Mouse (Mus musculus) hindbrain, postnatal 0 days (tissue): ENCODE data around the gene Galnt17. TPM values are rescaled to one million over a fixed set of nuclear protein-coding genes. Genes with fewer than 3 reads are reported as not detected.

ENCODE experiments used
- ATAC-seq: fragments of 200-750 bp; cut with Nextera tagmentation; 2 replicates; pipeline ENCODE4 v1.8.0; 2017; ENCODE audit warnings: mild to moderate bottlenecking, moderate TSS enrichment, moderate library complexity
- DNase-seq: peaks from one replicate; pipeline ENCODE4 v3.0.0-alpha.2; 2015; ENCODE audit warnings: low spot score
- H3K27ac ChIP-seq: fragments of 300-500 bp; sonication (generic); 2 replicates; pipeline ENCODE4 v1.5.1; 2014; ENCODE audit warnings: mild to moderate bottlenecking
- H3K27me3 ChIP-seq: fragments of 300-500 bp; sonication (generic); 2 replicates; pipeline ENCODE4 v1.6.1; 2014; ENCODE audit warnings: low read length, mixed read lengths; ENCODE audit not compliant: insufficient read depth
- H3K36me3 ChIP-seq: fragments of 300-500 bp; sonication (generic); 2 replicates; pipeline ENCODE4 v1.6.1; 2014; ENCODE audit warnings: low read length, mixed read lengths; ENCODE audit not compliant: insufficient read depth
- H3K4me1 ChIP-seq: fragments of 300-500 bp; sonication (generic); 2 replicates; pipeline ENCODE4 v1.6.1; 2014; ENCODE audit warnings: antibody characterized with exemption, low read length, mixed read lengths; ENCODE audit not compliant: insufficient read depth
- H3K4me2 ChIP-seq: fragments of 300-500 bp; sonication (generic); 2 replicates; pipeline ENCODE4 v1.6.1; 2014; ENCODE audit warnings: low read depth, mild to moderate bottlenecking, low read length, moderate library complexity, mixed read lengths
- H3K4me3 ChIP-seq: fragments of 300-500 bp; sonication (generic); 2 replicates; pipeline ENCODE4 v1.5.1; 2014; ENCODE audit warnings: low read length
- H3K9ac ChIP-seq: fragments of 300-500 bp; sonication (generic); replicated peaks from 2 replicates; pipeline ENCODE4 v1.6.1; 2014; ENCODE audit warnings: mild to moderate bottlenecking, low read length, moderate library complexity, mixed read lengths
- H3K9me3 ChIP-seq: fragments of 300-500 bp; sonication (generic); 2 replicates; pipeline ENCODE4 v1.6.1; 2016; ENCODE audit warnings: low read length, mixed read lengths
- CTCF ChIP-seq: IDR thresholded peaks from 2 replicates; pipeline ENCODE4 v1.5.1; 2016; ENCODE audit warnings: antibody characterized with exemption, control low read depth, low read depth
- WGBS: fragments of 180-500 bp; shearing (Covaris S2); extraction: QIAGEN DNeasy Blood & Tissue Kit; methylation state at CpG from one replicate; pipeline ENCODE4 v1.1.7; 2014; 5-methylcytosine and 5-hydroxymethylcytosine counted together
- polyA plus RNA-seq: library from polyadenylated mRNA; unstranded; fragments of >200 nt; fragmentation: Nextera tagmentation; extraction: Ambion mirVana; gene quantifications from 2 replicates; pipeline ENCODE4 v1.2.1, GENCODE M21; 2015
- total RNA-seq: library from RNA; depleted of rRNA; stranded (reverse); fragments of >200 nt; gene quantifications from 2 replicates; pipeline ENCODE4 v1.2.3, GENCODE M21; 2014

Gene Galnt17
- total and polyA plus RNA-seq, 2 experiments from 2014 or later: 6.2 to 24.2 TPM

GRCm38 (mm10) chr5:131286680-131287079, 21.6 kb downstream of the Galnt17 start:
- H3K27ac ChIP-seq: no peak overlapping the region
- no peak for TF ChIP-seq CTCF
- ATAC-seq: no peak

GRCm38 (mm10) chr5:131280349-131280748, 27.9 kb downstream of the Galnt17 start:
- no peak for ATAC-seq
- Histone ChIP-seq H3K36me3 (no peaks in the 10 kb centered on the region), H3K9me3 (no peaks in the 10 kb centered on the region), H3K27ac (no peak overlapping the region), H3K9ac (no peak overlapping the region), H3K27me3 (no peaks in the 10 kb centered on the region), H3K4me3 (no peak overlapping the region), H3K4me2 (no peak overlapping the region), H3K4me1 (no peaks in the 10 kb centered on the region)
- 54% methylated on average over 2 of the region's 2 CpGs for WGBS
- TF ChIP-seq CTCF: peak; percentile 65
- DNase-seq: peak; percentile 44

More at GRCm38 (mm10) chr5:131286680-131287079, 21.6 kb downstream of the Galnt17 start:
- no peaks in the 10 kb centered on the region for H3K27me3 ChIP-seq
- no peak for DNase-seq
- no peaks in the 10 kb centered on the region for H3K9me3 ChIP-seq
- 94% methylated on average over 2 of the region's 2 CpGs for WGBS
- no peak overlapping the region for H3K4me2 ChIP-seq
- no peak overlapping the region for H3K4me3 ChIP-seq
- no peak overlapping the region for H3K9ac ChIP-seq
- H3K36me3 ChIP-seq: no peaks in the 10 kb centered on the region
- H3K4me1 ChIP-seq: no peaks in the 10 kb centered on the region

- H3K4me2 ChIP-seq: no peak overlapping the region
- H3K4me3 ChIP-seq: no peak overlapping the region
- no peaks in the 10 kb centered on the region for H3K36me3 ChIP-seq
- DNase-seq: no peak
- ATAC-seq: no peak
- no peak overlapping the region for H3K27ac ChIP-seq
- no peak overlapping the region for H3K9ac ChIP-seq
- H3K27me3 ChIP-seq: no peaks in the 10 kb centered on the region
- 65% methylated on average over 10 of the region's 10 CpGs for WGBS
- H3K4me1 ChIP-seq: no peaks in the 10 kb centered on the region
- no peak for TF ChIP-seq CTCF
- no peaks in the 10 kb centered on the region for H3K9me3 ChIP-seq
Observed at GRCm38 (mm10) chr5:131279286-131279685, 29.0 kb downstream of the Galnt17 start.

GRCm38 (mm10) chr5:131277227-131277626, 31.1 kb downstream of the Galnt17 start:
- Histone ChIP-seq H3K4me3 (no peak overlapping the region), H3K27me3 (no peaks in the 10 kb centered on the region), H3K4me1 (no peaks in the 10 kb centered on the region), H3K9ac (no peak overlapping the region), H3K9me3 (no peaks in the 10 kb centered on the region), H3K27ac (no peak overlapping the region), H3K36me3 (no peaks in the 10 kb centered on the region), H3K4me2 (no peak overlapping the region)
- peak; percentile 55 for DNase-seq
- no peak for TF ChIP-seq CTCF
- 39% methylated on average over 7 of the region's 7 CpGs for WGBS
- ATAC-seq: no peak

GRCm38 (mm10) chr5:131266291-131266690, 42.0 kb downstream of the Galnt17 start:
- Histone ChIP-seq H3K4me3 (no peak overlapping the region), H3K4me1 (no peaks in the 10 kb centered on the region), H3K27me3 (no peaks in the 10 kb centered on the region), H3K4me2 (no peak overlapping the region), H3K36me3 (no peaks in the 10 kb centered on the region), H3K9me3 (no peaks in the 10 kb centered on the region), H3K9ac (no peak overlapping the region), H3K27ac (no peak overlapping the region)
- DNase-seq: no peak
- 66% methylated on average over 2 of the region's 2 CpGs for WGBS
- ATAC-seq: no peak
- TF ChIP-seq CTCF: no peak

- H3K9me3 ChIP-seq: no peaks in the 10 kb centered on the region
- ATAC-seq (no peak), DNase-seq (no peak)
- no peak overlapping the region for H3K9ac ChIP-seq
- H3K36me3 ChIP-seq: no peaks in the 10 kb centered on the region
- no peak overlapping the region for H3K4me3 ChIP-seq
- no peaks in the 10 kb centered on the region for H3K27me3 ChIP-seq
- H3K27ac ChIP-seq: no peak overlapping the region
- no peak overlapping the region for H3K4me2 ChIP-seq
- no peak for TF ChIP-seq CTCF
- WGBS: 77% methylated on average over 11 of the region's 11 CpGs
- no peaks in the 10 kb centered on the region for H3K4me1 ChIP-seq
Observed at GRCm38 (mm10) chr5:131264145-131264544, 44.2 kb downstream of the Galnt17 start.

GRCm38 (mm10) chr5:131250701-131251636, 57.3 kb downstream of the Galnt17 start:
- Histone ChIP-seq H3K36me3 (no peaks in the 10 kb centered on the region), H3K9ac (no peak overlapping the region), H3K4me3 (no peak overlapping the region), H3K9me3 (no peaks in the 10 kb centered on the region), H3K4me1 (no peaks in the 10 kb centered on the region), H3K4me2 (no peak overlapping the region), H3K27me3 (no peaks in the 10 kb centered on the region), H3K27ac (no peak overlapping the region)
- DNase-seq (no peak), ATAC-seq (no peak)
- WGBS: 75% methylated on average over 8 of the region's 8 CpGs
- TF ChIP-seq CTCF: no peak
